Mouse (Mus musculus): ENCODE results near the gene Bpifb1. TPM values are rescaled to one million over a fixed set of nuclear protein-coding genes. Genes with fewer than 3 reads are reported as not detected.
"Not testable (repeated sequence)": the region's sequence is repeated elsewhere in the genome, so short reads cannot be mapped to it uniquely, and the experiment has no call there.

The Bpifb1 gene
- polyA plus RNA-seq, 1 experiment from 2014 or later: 0.45 TPM

DNA sequence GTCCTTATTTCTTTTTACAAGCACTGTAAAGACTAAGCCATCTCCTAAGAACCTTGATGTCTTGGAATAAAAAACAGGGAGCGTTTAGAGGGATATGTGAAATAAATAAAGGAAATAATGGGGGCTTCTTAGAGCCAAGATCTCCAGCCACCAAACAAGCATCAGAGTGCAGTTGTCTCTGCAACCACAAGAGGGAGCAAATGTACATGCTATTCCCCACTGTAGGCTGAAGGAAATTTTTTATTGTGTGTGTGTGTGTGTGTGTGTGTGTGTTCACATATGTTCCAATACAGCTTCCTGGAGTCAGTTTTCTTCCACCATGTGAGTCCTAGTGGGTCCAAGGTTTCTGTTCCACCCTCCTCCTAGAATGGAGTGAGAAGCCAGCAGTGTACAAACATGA lies 17.3 kb upstream of the Bpifb1 start:
- no peak for ATAC-seq (replicated peaks; ENCODE audit: extremely low read depth, insufficient read depth, low FRiP score)
- WGBS: 32% methylated on average over 1 of the region's 1 CpGs
- Histone ChIP-seq H3K4me1 (ENCODE audit: control insufficient read depth, insufficient read depth, low read length) (no peaks in the 10 kb centered on the region), H3K9ac (ENCODE audit: low read length) (no peak overlapping the region), H3K9me3 (replicated peaks; ENCODE audit: control insufficient read depth, low read length) (no peaks in the 10 kb centered on the region), H3K27me3 (ENCODE audit: control insufficient read depth, insufficient read depth, low read length) (peaks cover 2% of the 10 kb centered on the region; the same call in 1 of the 2 replicates), H3K4me2 (ENCODE audit: low read depth, low read length) (no peak overlapping the region), H3K4me3 (ENCODE audit: low read length) (no peak overlapping the region), H3K27ac (ENCODE audit: low read length) (no peak overlapping the region), H3K36me3 (ENCODE audit: control insufficient read depth, insufficient read depth) (no peaks in the 10 kb centered on the region)

DNA sequence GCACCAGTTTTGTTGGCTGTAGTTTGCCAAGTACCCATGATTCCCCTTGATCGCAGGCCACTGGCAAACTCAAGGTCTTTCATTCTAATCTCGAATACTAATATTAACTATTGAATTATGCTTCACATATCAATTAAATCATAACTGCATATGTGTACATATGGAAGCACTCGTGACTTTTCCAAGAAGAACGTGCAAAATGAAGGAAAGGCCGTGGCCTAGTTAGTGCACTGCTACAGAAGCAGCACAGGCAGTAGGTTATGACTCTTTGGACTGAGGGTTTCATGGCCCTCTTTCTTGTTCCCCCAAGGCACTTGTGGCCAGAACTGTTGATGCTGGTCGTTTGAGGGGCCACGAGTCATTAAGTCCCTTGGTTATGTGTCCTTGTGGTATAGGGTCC lies 8.7 kb upstream of the Bpifb1 start:
- not testable (repeated sequence) for H3K9me3 ChIP-seq (replicated peaks; ENCODE audit: control insufficient read depth, low read length); ATAC-seq (replicated peaks; ENCODE audit: extremely low read depth, insufficient read depth, low FRiP score); H3K27me3 ChIP-seq (ENCODE audit: control insufficient read depth, insufficient read depth, low read length); H3K4me1 ChIP-seq (ENCODE audit: control insufficient read depth, insufficient read depth, low read length); H3K4me3 ChIP-seq (ENCODE audit: low read length); H3K9ac ChIP-seq (ENCODE audit: low read length); H3K4me2 ChIP-seq (ENCODE audit: low read depth, low read length); H3K27ac ChIP-seq (ENCODE audit: low read length); H3K36me3 ChIP-seq (ENCODE audit: control insufficient read depth, insufficient read depth)
- 78% methylated on average over 7 of the region's 7 CpGs for WGBS

DNA sequence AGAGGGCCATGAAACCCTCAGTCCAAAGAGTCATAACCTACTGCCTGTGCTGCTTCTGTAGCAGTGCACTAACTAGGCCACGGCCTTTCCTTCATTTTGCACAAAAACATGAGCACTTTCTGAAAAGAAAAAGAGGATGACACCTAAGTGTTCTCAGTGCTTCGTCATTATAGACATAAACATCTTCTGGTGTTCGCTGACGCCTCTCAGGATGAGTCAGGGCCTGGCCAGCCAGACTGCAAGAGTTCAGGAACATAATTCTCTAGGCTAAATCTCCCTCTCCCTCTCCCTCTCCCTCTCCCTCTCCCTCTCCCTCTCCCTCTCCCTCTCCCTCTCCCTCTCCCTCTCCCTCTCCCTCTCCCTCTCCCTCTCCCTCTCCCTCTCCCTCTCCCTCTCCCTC lies 7.6 kb upstream of the Bpifb1 start:
- not testable (repeated sequence) for ATAC-seq (replicated peaks; ENCODE audit: extremely low read depth, insufficient read depth, low FRiP score); H3K4me2 ChIP-seq (ENCODE audit: low read depth, low read length); H3K9me3 ChIP-seq (replicated peaks; ENCODE audit: control insufficient read depth, low read length); H3K4me3 ChIP-seq (ENCODE audit: low read length); H3K27me3 ChIP-seq (ENCODE audit: control insufficient read depth, insufficient read depth, low read length); H3K36me3 ChIP-seq (ENCODE audit: control insufficient read depth, insufficient read depth); H3K27ac ChIP-seq (ENCODE audit: low read length); H3K4me1 ChIP-seq (ENCODE audit: control insufficient read depth, insufficient read depth, low read length); H3K9ac ChIP-seq (ENCODE audit: low read length)
- WGBS: 75% methylated on average over 4 of the region's 4 CpGs

DNA sequence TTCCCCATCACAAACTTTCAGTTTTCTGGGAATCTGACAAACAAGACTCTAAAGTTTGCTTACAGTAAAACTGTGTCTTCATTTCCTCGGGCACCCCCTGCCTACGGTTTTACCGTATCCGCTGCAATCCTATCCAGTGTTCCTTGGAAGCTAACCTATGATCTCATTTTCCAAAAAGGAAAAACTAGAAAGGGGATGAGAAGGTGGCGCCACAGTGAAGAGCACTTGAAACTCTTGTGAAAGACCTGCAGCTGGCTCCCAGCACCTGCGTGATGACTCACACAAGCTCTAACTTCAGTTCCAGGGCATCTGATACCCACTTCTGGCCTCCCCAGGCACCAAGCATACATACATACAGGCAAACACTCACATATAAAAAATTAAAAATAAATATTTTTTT lies 5.3 kb upstream of the Bpifb1 start:
- no peak for ATAC-seq (replicated peaks; ENCODE audit: extremely low read depth, insufficient read depth, low FRiP score)
- Histone ChIP-seq H3K9me3 (replicated peaks; ENCODE audit: control insufficient read depth, low read length) (no peaks in the 10 kb centered on the region), H3K4me2 (ENCODE audit: low read depth, low read length) (no peak overlapping the region), H3K36me3 (ENCODE audit: control insufficient read depth, insufficient read depth) (no peaks in the 10 kb centered on the region), H3K9ac (ENCODE audit: low read length) (no peak overlapping the region), H3K27me3 (ENCODE audit: control insufficient read depth, insufficient read depth, low read length) (no peaks in the 10 kb centered on the region), H3K4me1 (ENCODE audit: control insufficient read depth, insufficient read depth, low read length) (no peaks in the 10 kb centered on the region), H3K4me3 (ENCODE audit: low read length) (no peak overlapping the region), H3K27ac (ENCODE audit: low read length) (peak overlapping the region; percentile 27; the same call in 1 of the 2 replicates)
- WGBS: 69% methylated on average over 6 of the region's 6 CpGs

GRCm38 (mm10) chr2:154185748-154186147 lies 4.9 kb upstream of the Bpifb1 start:
- Histone ChIP-seq H3K36me3 (ENCODE audit: control insufficient read depth, insufficient read depth) (no peaks in the 10 kb centered on the region), H3K4me3 (ENCODE audit: low read length) (no peak overlapping the region), H3K9ac (ENCODE audit: low read length) (no peak overlapping the region), H3K27me3 (ENCODE audit: control insufficient read depth, insufficient read depth, low read length) (no peaks in the 10 kb centered on the region), H3K9me3 (replicated peaks; ENCODE audit: control insufficient read depth, low read length) (no peaks in the 10 kb centered on the region), H3K27ac (ENCODE audit: low read length) (0 out of 2 replicates have a peak overlapping the region, but pooled peaks have one; percentile 5), H3K4me1 (ENCODE audit: control insufficient read depth, insufficient read depth, low read length) (no peaks in the 10 kb centered on the region), H3K4me2 (ENCODE audit: low read depth, low read length) (no peak overlapping the region)
- no peak; the same call in 1 of the 2 replicates for ATAC-seq (replicated peaks; ENCODE audit: extremely low read depth, insufficient read depth, low FRiP score)
- 73% methylated on average over 3 of the region's 3 CpGs for WGBS

- Histone ChIP-seq H3K4me1 (ENCODE audit: control insufficient read depth, insufficient read depth, low read length) (peaks cover 8% of the 10 kb centered on the region), H3K4me3 (ENCODE audit: low read length) (no peak overlapping the region), H3K27me3 (ENCODE audit: control insufficient read depth, insufficient read depth, low read length) (no peaks in the 10 kb centered on the region), H3K27ac (ENCODE audit: low read length) (no peak overlapping the region), H3K9ac (ENCODE audit: low read length) (no peak overlapping the region), H3K9me3 (replicated peaks; ENCODE audit: control insufficient read depth, low read length) (no peaks in the 10 kb centered on the region), H3K36me3 (ENCODE audit: control insufficient read depth, insufficient read depth) (no peaks in the 10 kb centered on the region), H3K4me2 (ENCODE audit: low read depth, low read length) (no peak overlapping the region)
- ATAC-seq (replicated peaks; ENCODE audit: extremely low read depth, insufficient read depth, low FRiP score): no peak
- 37% methylated on average over 5 of the region's 5 CpGs for WGBS
Measured at GRCm38 (mm10) chr2:154187468-154187867, 3.1 kb upstream of the Bpifb1 start.

DNA sequence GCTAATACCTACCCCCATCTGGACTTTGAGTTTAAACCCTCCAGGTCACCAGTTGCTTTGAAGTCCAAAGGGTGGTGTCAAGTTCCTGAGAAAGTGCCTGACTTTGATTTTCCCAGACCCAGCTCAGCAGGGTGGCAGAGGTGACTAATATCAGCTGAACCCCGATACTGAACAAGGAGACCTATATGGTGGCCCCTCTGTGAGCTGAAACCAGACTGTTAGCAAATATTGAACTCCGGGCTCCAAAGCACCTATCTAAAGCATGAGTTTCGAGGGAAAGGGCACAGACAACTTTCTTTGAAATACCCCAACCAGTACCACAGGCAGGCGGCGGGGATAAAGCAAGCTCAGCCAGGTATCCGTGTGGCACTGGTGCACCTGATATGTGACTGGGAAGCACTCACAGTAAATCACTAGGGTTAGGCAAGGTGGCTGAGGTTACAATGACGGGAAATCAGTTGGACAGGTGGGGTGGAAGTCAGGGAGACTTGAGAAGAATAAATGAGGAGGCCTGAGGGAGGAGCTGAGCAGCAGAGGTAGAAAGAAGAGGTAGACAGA lies 662 bp upstream of the Bpifb1 start:
- ATAC-seq (replicated peaks; ENCODE audit: extremely low read depth, insufficient read depth, low FRiP score): no peak
- WGBS: 83% methylated on average over 7 of the region's 7 CpGs
- H3K9ac ChIP-seq (ENCODE audit: low read length): no peak overlapping the region
- H3K4me2 ChIP-seq (ENCODE audit: low read depth, low read length): no peak overlapping the region
- no peaks in the 10 kb centered on the region for H3K27me3 ChIP-seq (ENCODE audit: control insufficient read depth, insufficient read depth, low read length)
- H3K9me3 ChIP-seq (replicated peaks; ENCODE audit: control insufficient read depth, low read length): no peaks in the 10 kb centered on the region
- no peak overlapping the region for H3K4me3 ChIP-seq (ENCODE audit: low read length)
- no peaks in the 10 kb centered on the region for H3K36me3 ChIP-seq (ENCODE audit: control insufficient read depth, insufficient read depth)
- no peak overlapping the region for H3K27ac ChIP-seq (ENCODE audit: low read length)
- H3K4me1 ChIP-seq (ENCODE audit: control insufficient read depth, insufficient read depth, low read length): peaks cover 16% of the 10 kb centered on the region

DNA sequence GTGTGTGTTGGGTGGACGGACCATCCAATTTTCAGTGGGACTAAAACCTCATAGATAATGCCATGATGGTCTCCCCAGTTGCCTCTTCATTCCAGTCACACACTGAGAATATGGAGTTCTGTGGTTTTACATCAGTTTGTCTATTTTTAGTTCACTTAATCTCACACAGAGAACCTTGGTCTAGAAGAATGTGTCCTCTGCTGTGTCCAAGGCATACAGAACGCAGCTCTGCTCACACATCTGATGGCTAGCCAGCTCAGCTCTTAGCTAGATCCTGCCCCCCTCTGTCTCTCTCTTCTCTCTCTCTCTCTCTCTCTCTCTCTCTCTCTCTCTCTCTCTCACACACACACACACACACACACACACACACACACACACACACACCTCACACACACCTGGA lies 1.5 kb downstream of the Bpifb1 start:
- Histone ChIP-seq H3K27ac (ENCODE audit: low read length) (peak overlapping the region; percentile 79), H3K9me3 (replicated peaks; ENCODE audit: control insufficient read depth, low read length) (no peaks in the 10 kb centered on the region)

DNA sequence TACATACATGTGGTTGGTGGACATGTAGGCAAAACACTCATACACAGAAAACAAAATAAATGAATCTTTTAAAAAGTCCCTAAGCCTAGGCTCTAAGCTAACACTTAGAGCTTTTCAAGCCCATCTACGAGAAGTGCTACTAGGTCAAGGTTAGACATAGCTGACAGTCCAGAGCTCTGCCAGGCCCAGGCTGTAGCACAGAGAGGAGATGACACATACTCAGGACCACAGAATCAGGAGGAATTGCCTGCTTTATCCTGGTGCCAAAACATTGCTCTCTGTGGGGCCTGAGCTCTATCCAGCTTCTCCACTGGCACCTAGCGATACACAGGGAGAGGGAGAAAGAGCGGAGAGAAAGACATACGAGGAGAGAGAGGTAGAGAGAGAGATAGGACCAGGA lies 2.5 kb downstream of the Bpifb1 start:
- 77% methylated on average over 4 of the region's 4 CpGs for WGBS
- no peak overlapping the region for H3K27ac ChIP-seq (ENCODE audit: low read length)
- ATAC-seq (replicated peaks; ENCODE audit: extremely low read depth, insufficient read depth, low FRiP score): no peak

More for the DNA sequence above, 1.5 kb downstream of the Bpifb1 start:
- H3K4me3 ChIP-seq (ENCODE audit: low read length): no peak overlapping the region
- no peak overlapping the region for H3K9ac ChIP-seq (ENCODE audit: low read length)
- H3K27me3 ChIP-seq (ENCODE audit: control insufficient read depth, insufficient read depth, low read length): no peaks in the 10 kb centered on the region
- 46% methylated on average over 2 of the region's 2 CpGs for WGBS
- no peak overlapping the region for H3K4me2 ChIP-seq (ENCODE audit: low read depth, low read length)
- no peaks in the 10 kb centered on the region for H3K36me3 ChIP-seq (ENCODE audit: control insufficient read depth, insufficient read depth)
- H3K4me1 ChIP-seq (ENCODE audit: control insufficient read depth, insufficient read depth, low read length): peaks cover 16% of the 10 kb centered on the region
- peak; percentile 79 for ATAC-seq (replicated peaks; ENCODE audit: extremely low read depth, insufficient read depth, low FRiP score)

More for the DNA sequence above, 2.5 kb downstream of the Bpifb1 start:
- Histone ChIP-seq H3K9me3 (replicated peaks; ENCODE audit: control insufficient read depth, low read length) (no peaks in the 10 kb centered on the region), H3K4me1 (ENCODE audit: control insufficient read depth, insufficient read depth, low read length) (peaks cover 16% of the 10 kb centered on the region), H3K4me3 (ENCODE audit: low read length) (no peak overlapping the region), H3K36me3 (ENCODE audit: control insufficient read depth, insufficient read depth) (no peaks in the 10 kb centered on the region), H3K27me3 (ENCODE audit: control insufficient read depth, insufficient read depth, low read length) (no peaks in the 10 kb centered on the region), H3K9ac (ENCODE audit: low read length) (no peak overlapping the region), H3K4me2 (ENCODE audit: low read depth, low read length) (no peak overlapping the region)

All from heart, embryonic 16.5 days (tissue).